Mouse (Mus musculus): ENCODE results near the gene Furin.

- TF ChIP-seq GATA1 (IDR thresholded peaks at IDR 0.05; ENCODE audit: low read length) = no peak
- no peak for TF ChIP-seq TAL1 (IDR thresholded peaks at IDR 0.05; ENCODE audit: low read length)
These were observed 46.5 kb upstream of the Furin start for GRCm38 (mm10) chr7:80451550-80452232.

All from erythroblast, embryonic 14.5 days (primary cell).